Mouse (Mus musculus): ENCODE results near the gene Cmah.

Cmah gene

DNA sequence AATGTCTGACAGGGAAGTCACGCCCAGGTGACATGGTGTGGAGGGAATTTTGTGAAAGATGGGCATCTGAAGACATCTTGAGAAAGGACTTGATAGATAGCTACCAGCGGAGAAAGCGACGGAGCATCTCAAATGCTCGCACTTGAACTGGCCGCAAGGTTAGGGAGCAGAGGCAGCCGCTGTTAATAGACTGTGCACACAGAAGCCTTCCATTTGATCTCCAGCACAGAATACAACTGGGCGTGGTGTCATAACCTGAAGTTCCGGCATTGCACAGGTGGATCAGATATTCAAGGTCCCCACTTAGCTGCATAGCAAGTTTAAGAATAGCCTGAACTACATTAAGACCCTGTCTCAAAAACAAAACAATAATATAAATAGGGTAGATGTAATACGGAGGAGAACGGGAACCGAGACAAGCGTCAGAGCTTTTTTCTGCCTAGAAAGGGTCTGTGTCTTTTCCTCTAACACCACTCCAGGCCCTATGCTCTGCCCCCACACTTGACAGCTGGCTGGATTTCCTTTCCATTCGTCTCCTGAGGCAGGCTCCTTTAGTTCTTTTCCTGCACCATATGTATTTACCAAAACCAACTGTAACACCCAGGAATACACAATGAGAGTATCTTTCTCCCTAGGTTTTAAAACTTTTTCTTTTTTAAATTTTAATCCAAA is 192.9 kb downstream of the Cmah start:
- DNase-seq = no peak

DNA sequence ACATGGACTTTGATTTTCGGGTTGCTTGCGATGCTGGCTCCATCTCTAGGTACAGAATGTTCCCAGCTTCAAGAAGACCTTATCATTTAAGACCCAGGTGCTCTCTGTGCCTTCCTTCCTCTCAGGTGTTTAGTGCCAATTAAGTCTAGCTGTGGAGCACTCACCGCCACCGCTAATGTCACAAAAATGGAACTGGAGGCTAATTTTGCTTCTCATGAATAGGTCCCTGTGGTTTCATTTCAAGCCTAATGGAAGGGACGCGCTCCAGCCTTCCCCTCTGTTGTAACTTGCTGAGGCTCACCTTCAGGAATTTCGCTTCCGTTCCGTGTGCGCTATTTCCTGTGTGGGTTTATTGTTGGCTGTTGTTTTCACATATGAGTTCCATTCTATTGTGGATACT is 193.6 kb downstream of the Cmah start:
- no peak for DNase-seq

DNA sequence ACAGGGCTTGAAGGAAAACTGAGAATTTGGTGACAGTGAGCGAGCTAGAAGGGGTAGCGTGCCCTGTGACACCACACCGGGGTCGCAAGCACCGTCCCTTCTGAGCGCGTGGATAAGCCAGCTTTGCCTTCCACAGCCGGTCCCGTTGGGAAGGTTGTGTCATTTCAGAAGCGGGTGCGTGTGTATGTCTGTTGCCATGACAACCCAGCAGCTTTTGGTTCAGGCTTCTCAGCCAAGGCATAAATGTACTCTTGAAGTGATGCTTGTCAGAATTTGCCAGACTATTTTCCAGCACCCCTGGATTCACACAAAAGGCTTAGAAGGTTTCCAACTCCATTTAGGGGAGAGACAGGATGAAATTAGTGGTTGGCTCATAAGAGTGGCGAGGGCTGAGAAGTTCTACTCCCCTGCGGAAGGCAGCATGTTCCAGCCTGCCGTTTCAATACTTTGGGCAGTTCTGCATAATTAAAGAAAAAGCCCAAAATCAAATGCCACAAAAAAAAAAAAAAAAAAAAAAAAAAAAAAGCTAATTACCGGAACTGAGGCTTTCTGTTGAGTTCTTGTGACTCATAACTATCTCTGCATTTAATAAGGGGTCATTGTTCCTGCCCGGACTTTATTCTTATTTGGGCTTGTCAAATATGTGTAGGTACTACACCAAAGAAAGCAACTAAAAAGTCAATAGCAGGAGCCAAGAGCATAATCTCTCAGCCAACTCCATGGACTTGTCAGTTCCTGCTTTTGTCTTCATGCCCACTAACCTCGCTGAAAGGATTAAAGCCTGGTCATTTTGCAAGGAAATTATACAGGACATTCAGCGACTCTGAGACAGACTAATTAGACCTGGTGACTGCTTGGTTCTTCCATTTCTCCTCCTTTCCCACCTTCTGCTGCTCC is 194.5 kb downstream of the Cmah start:
- peak; percentile 20 for DNase-seq

DNA sequence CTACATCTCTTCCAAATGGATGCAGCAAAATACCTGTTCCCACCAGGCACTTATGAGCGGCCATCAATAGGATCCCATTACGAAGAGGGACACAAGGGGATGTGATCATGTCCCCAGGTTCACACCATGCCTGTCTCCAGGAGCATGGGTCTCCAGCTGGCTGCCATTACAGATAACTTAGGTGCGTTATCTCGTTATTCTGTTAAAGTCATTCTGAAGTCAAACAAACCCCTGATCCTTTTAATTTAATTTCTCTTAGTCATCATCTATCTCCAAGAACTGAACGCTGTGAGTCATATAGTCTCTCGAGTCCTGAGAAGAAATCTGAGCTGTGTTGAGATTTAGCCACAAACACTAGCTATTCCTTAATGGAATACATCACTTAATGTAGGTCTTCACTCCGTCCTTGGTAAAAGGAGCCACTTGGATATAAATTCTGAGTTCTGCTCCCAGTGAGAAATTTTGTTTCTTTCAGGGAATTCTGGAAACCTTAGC is 195.2 kb downstream of the Cmah start:
- no peak for DNase-seq

DNA sequence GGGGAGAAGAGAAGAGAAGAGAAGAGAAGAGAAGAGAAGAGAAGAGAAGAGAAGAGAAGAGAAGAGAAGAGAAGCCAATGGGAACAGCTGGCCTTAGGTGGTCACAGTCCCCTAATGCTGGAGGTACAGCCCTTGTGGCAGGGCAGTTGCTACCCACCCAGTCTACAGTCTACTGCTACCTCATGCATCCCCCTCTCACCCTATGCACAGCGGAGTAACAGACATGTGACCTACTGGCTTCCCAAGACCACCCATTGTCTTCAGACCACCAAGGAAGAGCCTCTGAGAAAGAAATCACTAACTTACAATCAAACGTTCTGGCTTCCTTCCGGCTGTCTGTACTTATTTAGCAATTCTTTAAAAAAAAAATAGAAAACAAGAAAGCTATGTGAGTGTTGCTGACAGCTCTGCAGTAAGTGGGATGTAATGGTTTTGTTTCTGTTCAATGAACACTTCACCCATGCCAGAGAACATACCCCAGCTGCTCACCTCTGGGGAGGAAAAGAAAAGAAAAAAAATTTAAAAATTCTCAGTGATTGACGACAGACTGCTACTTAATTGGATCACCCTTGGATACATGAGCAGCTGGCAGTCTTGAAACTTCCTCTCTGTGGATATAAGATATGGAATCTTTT is 196.5 kb downstream of the Cmah start:
- DNase-seq = no peak

DNA sequence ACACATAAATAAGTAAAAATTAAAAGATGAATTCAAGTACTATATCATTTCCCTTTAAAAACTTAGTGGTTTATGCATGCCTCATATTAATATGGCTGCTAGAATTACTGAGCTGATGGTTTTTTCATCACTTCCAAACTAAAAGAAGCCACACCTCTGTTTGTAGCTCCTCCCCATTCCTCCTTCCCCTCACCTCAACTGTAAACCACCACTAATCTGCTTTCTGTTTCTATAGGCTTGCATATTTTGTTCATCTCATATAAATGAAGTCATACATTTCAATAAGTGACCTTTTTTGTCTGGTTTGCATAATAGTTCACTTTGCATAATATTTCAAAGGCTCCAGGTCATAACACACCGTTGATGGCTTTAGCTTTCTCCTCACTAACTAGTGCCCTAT is 197.3 kb downstream of the Cmah start:
- no peak for DNase-seq

DNA sequence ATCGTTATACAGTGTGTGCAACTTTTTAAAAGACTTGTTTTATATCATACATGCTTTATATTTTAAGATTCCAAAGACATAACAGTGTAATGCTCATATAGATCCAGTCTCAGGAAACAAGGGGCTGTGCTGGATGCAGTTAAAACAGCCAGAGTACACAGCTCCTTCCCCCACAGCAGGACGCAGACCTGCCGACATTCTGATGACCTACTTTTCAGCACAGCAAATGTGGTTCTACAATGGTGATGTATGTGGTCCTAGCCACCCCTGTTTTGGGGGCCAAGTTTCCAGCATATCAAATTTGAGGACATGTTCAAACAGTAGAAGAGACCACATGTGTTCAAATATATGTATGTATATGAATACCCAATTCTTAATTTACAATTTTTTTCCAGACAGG is 198.3 kb downstream of the Cmah start:
- DNase-seq = no peak

DNA sequence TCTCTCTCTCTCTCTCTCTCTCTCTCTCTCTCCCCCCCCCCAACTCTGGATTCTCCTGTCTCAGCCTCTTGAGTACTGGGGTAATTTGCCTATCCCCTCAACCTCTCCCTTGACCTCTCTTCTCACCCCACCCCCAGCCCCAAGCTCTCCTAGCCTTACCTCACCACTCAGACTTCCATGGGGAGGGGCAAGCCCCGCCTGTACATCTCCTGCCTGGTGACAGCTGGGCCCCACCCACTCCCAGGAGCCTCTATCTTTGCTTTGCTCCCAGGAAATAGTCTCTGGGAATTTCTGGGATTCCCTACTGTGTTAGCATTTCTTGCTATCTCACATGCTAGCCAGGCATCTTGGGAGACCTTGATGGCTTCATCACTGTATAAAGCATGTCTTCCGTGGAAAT is 199.7 kb downstream of the Cmah start:
- DNase-seq = no peak

All from lung, postnatal 14 days (tissue).